Mouse (Mus musculus) CD4-positive, CD25-positive, alpha-beta regulatory T cell, adult 2 months (primary cell): Measurements from ENCODE around the gene Abca12.

ENCODE experiments used
- DNase-seq: peaks from one replicate; pipeline ENCODE4 v3.0.0-alpha.2; 2012; ENCODE audit warnings: low read depth, low spot score

Abca12 gene

DNA sequence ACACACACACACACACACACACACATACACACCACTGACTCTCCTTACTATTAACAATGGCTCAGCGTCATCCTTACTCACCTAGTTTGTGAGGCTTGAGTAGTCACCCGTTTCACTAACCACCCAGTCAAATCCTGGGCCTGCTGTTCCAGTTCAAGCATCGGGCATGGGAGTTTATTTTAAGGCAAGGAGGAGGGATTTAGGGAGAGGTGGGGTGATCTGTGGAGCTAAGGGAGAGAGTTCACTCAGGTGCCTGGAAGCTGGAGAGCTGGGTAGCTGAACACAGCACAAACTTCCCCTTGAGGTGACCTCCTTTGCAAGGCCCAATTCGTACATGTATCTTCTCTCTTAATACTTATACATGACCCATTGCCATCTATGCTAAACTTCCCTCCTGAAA, 219.4 kb downstream of the Abca12 start:
- no peak for DNase-seq

DNA sequence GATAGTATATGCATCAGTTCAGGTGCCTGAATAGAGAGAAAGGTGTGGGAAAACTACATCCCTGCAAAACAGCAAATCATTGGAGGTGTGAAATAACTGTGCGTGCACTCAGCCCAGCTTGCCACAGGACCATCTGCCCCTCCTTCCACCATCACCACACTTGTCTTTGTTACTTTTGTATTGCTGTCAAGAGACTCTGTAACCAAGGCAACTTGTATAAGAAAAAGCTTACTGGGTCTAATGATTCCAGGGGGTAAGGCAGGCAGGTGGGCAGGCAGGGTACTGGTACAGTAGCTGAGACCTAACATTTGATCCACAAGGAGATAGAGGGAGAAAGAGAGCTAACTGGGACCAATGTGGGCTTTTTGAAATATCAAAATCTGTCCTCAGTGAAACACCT, 220.8 kb downstream of the Abca12 start:
- DNase-seq: no peak
